ENCODE assay signal across 11 mouse cellular contexts in the genomic region with DNA sequence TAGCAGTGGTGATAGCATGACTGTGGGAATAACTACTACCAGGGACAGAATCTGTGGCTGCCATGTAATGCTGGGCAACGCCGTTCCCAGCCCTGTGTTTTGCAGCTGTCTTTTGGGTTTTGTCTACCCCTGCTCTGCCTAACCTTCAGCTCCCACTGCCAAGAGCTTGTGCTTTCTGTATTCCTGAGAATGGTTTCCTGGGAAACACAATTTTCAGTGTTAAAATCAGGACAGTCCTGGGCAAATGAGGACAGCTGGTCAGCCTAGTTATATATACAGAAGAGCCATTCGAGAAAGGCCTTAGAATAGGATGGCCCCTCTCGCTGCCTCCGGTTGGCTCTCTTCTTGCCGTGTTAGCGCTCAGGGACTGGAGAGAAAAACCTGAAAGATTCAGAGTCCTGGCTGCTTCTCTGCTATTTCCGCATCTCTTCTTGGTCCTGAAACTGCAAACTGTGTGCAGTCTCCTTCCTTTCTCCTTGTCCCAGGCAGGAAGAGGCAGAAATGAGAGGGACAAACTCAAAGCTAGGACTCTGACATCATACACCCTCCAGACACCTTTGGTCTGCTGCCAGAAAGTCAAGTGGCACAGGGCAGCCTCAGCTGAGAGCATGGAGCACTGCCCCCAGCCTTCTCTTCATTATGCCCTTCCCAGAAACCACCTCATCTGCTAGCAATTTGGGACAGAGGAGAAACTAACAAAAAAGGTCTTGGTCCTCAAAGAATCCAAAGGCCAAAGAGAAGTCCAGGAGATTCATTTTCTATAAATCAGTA.
DNase-seq lines count a peak whose midpoint lies in the region; ATAC-seq lines count a peak whose summit lies in the region.
"Had no signal": no experiment of that assay in that cellular context is flagged by ENCODE, and none has a peak within 500 bp of the region (broad histone marks: within the 10 kb centered on the region; RNA-seq: fewer than 3 reads in every experiment).

No protein-coding gene starts in this region.

- DNase-seq in embryonic facial prominence, embryonic 10.5 days (ENCODE audit: low spot score): no peak
- DNase-seq in neural tube, embryonic 10.5 days (ENCODE audit: extremely low spot score, low spot score): no peak
- DNase-seq in liver, embryonic 11.5 days (ENCODE audit: low spot score): no peak
- DNase-seq: B cell, adult 2 months; gastrocnemius, postnatal 10 days had no signal

- no peaks in the 10 kb centered on the region for H3K36me3 ChIP-seq in embryonic facial prominence, embryonic 12.5 days
- no peaks in the 10 kb centered on the region for H3K36me3 ChIP-seq in embryonic facial prominence, embryonic 10.5 days (replicated peaks)
- H3K36me3 ChIP-seq in neural tube, embryonic 13.5 days: no peaks in the 10 kb centered on the region
- H3K36me3 ChIP-seq in hindbrain, embryonic 15.5 days: no peaks in the 10 kb centered on the region
- no peaks in the 10 kb centered on the region for H3K36me3 ChIP-seq in neural tube, embryonic 15.5 days
- H3K36me3 ChIP-seq in liver, embryonic 11.5 days (ENCODE audit: control insufficient read depth, insufficient read depth, low read length): no peaks in the 10 kb centered on the region
- H3K36me3 ChIP-seq: liver, embryonic 15.5 days had no signal

- no peaks in the 10 kb centered on the region; the same call in 1 of the 2 replicates for H3K4me1 ChIP-seq in embryonic facial prominence, embryonic 12.5 days
- peaks cover 13% of the 10 kb centered on the region for H3K4me1 ChIP-seq in embryonic facial prominence, embryonic 10.5 days
- peaks cover 27% of the 10 kb centered on the region for H3K4me1 ChIP-seq in neural tube, embryonic 13.5 days (replicated peaks)
- H3K4me1 ChIP-seq in hindbrain, embryonic 15.5 days (replicated peaks): peaks cover 24% of the 10 kb centered on the region
- peaks cover 21% of the 10 kb centered on the region for H3K4me1 ChIP-seq in neural tube, embryonic 15.5 days
- no peaks in the 10 kb centered on the region for H3K4me1 ChIP-seq in liver, embryonic 11.5 days (replicated peaks; ENCODE audit: control insufficient read depth, insufficient read depth, low read length)
- H3K4me1 ChIP-seq: liver, embryonic 15.5 days had no signal

- 0 out of 2 replicates have a peak overlapping the region, but pooled peaks have one; percentile 11 for H3K27ac ChIP-seq in embryonic facial prominence, embryonic 12.5 days
- H3K27ac ChIP-seq in embryonic facial prominence, embryonic 10.5 days (replicated peaks): no peak overlapping the region
- H3K27ac ChIP-seq in neural tube, embryonic 13.5 days (replicated peaks): peak overlapping the region; percentile 69
- H3K27ac ChIP-seq in hindbrain, embryonic 15.5 days (replicated peaks): peak overlapping the region; percentile 57
- peak overlapping the region; percentile 58 for H3K27ac ChIP-seq in neural tube, embryonic 15.5 days (replicated peaks)
- H3K27ac ChIP-seq in liver, embryonic 11.5 days (ENCODE audit: low read depth, low read length): no peak overlapping the region
- H3K27ac ChIP-seq: liver, embryonic 15.5 days had no signal

- no peaks in the 10 kb centered on the region for H3K27me3 ChIP-seq in embryonic facial prominence, embryonic 12.5 days
- H3K27me3 ChIP-seq in embryonic facial prominence, embryonic 10.5 days (replicated peaks; ENCODE audit: low read depth, poor library complexity, severe bottlenecking): no peaks in the 10 kb centered on the region
- 0 out of 2 replicates have a peak, but pooled peaks cover 3% of the 10 kb centered on the region for H3K27me3 ChIP-seq in neural tube, embryonic 13.5 days
- H3K27me3 ChIP-seq in hindbrain, embryonic 15.5 days: no peaks in the 10 kb centered on the region
- H3K27me3 ChIP-seq in neural tube, embryonic 15.5 days (replicated peaks): no peaks in the 10 kb centered on the region
- H3K27me3 ChIP-seq in liver, embryonic 11.5 days (replicated peaks; ENCODE audit: control insufficient read depth, insufficient read depth, low read length): no peaks in the 10 kb centered on the region; the same call in 1 of the 2 replicates

- 76% methylated on average over 8 of the region's 8 CpGs for WGBS in embryonic facial prominence, embryonic 12.5 days
- WGBS in embryonic facial prominence, embryonic 10.5 days: 80% methylated on average over 8 of the region's 8 CpGs
- whole genome bisulfite sequencing in neural tube, embryonic 13.5 days: 60% methylated on average over 8 of the region's 8 CpGs
- WGBS in hindbrain, embryonic 15.5 days: 48% methylated on average over 8 of the region's 8 CpGs
- WGBS in neural tube, embryonic 15.5 days: 51% methylated on average over 8 of the region's 8 CpGs
- WGBS in liver, embryonic 11.5 days: 85% methylated on average over 8 of the region's 8 CpGs

- no peaks in the 10 kb centered on the region for H3K9me3 ChIP-seq in embryonic facial prominence, embryonic 12.5 days
- no peaks in the 10 kb centered on the region for H3K9me3 ChIP-seq in embryonic facial prominence, embryonic 10.5 days
- H3K9me3 ChIP-seq in neural tube, embryonic 13.5 days: no peaks in the 10 kb centered on the region
- no peaks in the 10 kb centered on the region for H3K9me3 ChIP-seq in hindbrain, embryonic 15.5 days
- no peaks in the 10 kb centered on the region for H3K9me3 ChIP-seq in neural tube, embryonic 15.5 days (replicated peaks)
- no peaks in the 10 kb centered on the region for H3K9me3 ChIP-seq in liver, embryonic 11.5 days (ENCODE audit: control insufficient read depth, low read length)
- H3K9me3 ChIP-seq: liver, embryonic 15.5 days had no signal

- no peak overlapping the region for H3K4me3 ChIP-seq in embryonic facial prominence, embryonic 12.5 days
- no peak overlapping the region for H3K4me3 ChIP-seq in embryonic facial prominence, embryonic 10.5 days
- no peak overlapping the region for H3K4me3 ChIP-seq in neural tube, embryonic 13.5 days
- H3K4me3 ChIP-seq in hindbrain, embryonic 15.5 days: no peak overlapping the region
- no peak overlapping the region for H3K4me3 ChIP-seq in neural tube, embryonic 15.5 days (replicated peaks)
- H3K4me3 ChIP-seq in liver, embryonic 11.5 days (ENCODE audit: low read depth, low read length): no peak overlapping the region
- H3K4me3 ChIP-seq: liver, embryonic 15.5 days had no signal

- H3K9ac ChIP-seq in embryonic facial prominence, embryonic 12.5 days: no peak overlapping the region
- H3K9ac ChIP-seq in neural tube, embryonic 13.5 days: no peak overlapping the region
- H3K9ac ChIP-seq in hindbrain, embryonic 15.5 days: no peak overlapping the region
- no peak overlapping the region for H3K9ac ChIP-seq in neural tube, embryonic 15.5 days (replicated peaks)
- no peak overlapping the region for H3K9ac ChIP-seq in liver, embryonic 11.5 days (ENCODE audit: low read depth, low read length)
- H3K9ac ChIP-seq: liver, embryonic 15.5 days had no signal

- no peak for ATAC-seq in embryonic facial prominence, embryonic 12.5 days (ENCODE audit: insufficient number of reproducible peaks, insufficient read depth, low FRiP score, low TSS enrichment)
- peak; percentile 52 for ATAC-seq in neural tube, embryonic 13.5 days (ENCODE audit: low read depth)
- ATAC-seq in hindbrain, embryonic 15.5 days (ENCODE audit: low FRiP score, low read depth): peak; percentile 73
- peak; percentile 45; the same call in 1 of the 2 replicates for ATAC-seq in neural tube, embryonic 15.5 days (ENCODE audit: low FRiP score)
- no peak for ATAC-seq in liver, embryonic 11.5 days (replicated peaks; ENCODE audit: low FRiP score)
- ATAC-seq in megakaryocyte progenitor cell, adult 5-6 weeks (replicated peaks; ENCODE audit: poor library complexity): no peak

- H3K4me2 ChIP-seq in embryonic facial prominence, embryonic 12.5 days (replicated peaks): no peak overlapping the region
- no peak overlapping the region for H3K4me2 ChIP-seq in neural tube, embryonic 13.5 days
- no peak overlapping the region for H3K4me2 ChIP-seq in hindbrain, embryonic 15.5 days
- H3K4me2 ChIP-seq in neural tube, embryonic 15.5 days: no peak overlapping the region
- H3K4me2 ChIP-seq in liver, embryonic 11.5 days: no peak overlapping the region
- H3K4me2 ChIP-seq: liver, embryonic 15.5 days had no signal

Comparison
In these comparisons a context has a peak if more than half of its experiments do, and no peak if none do; other contexts are left out.
1. H3K27ac ChIP-seq: peak in embryonic facial prominence, embryonic 12.5 days (single experiment), neural tube, embryonic 13.5 days (single experiment), hindbrain, embryonic 15.5 days (single experiment) and neural tube, embryonic 15.5 days (single experiment); none in embryonic facial prominence, embryonic 10.5 days (single experiment) and liver, embryonic 11.5 days (single experiment).
2. ATAC-seq: peak in neural tube, embryonic 13.5 days (single experiment), hindbrain, embryonic 15.5 days (single experiment) and neural tube, embryonic 15.5 days (single experiment); none in embryonic facial prominence, embryonic 12.5 days (single experiment), liver, embryonic 11.5 days (single experiment) and megakaryocyte progenitor cell, adult 5-6 weeks (single experiment).